Mouse (Mus musculus): ENCODE measurements around the gene Adamtsl1.

DNA sequence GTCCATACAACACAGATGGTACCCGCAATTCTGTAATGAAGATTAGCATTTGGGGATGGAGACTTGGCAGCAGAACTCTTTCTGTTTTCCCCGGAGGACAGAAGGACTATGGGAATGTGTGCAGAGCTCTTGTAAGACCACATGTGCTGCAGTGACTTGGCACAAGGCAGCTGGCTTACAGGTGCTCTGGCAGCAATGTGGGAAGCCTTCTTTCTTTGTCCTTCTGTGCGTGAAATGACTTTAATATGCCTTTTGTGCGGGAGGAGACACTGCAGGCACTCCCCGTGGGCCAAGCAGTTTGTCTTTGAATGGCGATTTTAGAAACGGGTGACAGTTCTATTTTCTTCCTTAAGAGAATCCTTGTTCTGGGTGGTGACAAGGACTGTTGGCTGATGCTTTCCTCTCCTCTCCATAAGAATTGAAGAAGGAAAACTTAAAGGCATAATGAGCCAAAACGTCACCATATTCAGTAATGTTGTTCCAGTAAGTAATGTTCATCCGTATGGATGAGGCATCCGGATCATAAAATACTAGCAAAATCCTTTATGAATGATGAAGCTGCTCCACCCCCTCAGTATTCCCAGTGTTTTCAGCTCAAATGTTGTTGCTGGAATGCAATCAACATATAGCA lies 27.5 kb upstream of the Adamtsl1 start:
- TF ChIP-seq POLR2A (IDR thresholded peaks at IDR 0.05; ENCODE audit: insufficient read length, low read depth) (no peak), MAX (IDR thresholded peaks at IDR 0.05; ENCODE audit: low read depth) (no peak), USF1 (IDR thresholded peaks at IDR 0.05; ENCODE audit: low read depth) (no peak), E2F4 (IDR thresholded peaks at IDR 0.05; ENCODE audit: insufficient read depth) (no peak), TCF3 (IDR thresholded peaks at IDR 0.05; ENCODE audit: insufficient read length, low read depth) (no peak)

Data from myocyte (in vitro differentiated cells).